Mouse (Mus musculus): ENCODE measurements around the gene Acap2. TPM values are rescaled to one million over a fixed set of nuclear protein-coding genes. Genes with fewer than 3 reads are reported as not detected.

Acap2 gene
- polyA plus RNA-seq, 1 experiment, result 6.2 TPM

DNA sequence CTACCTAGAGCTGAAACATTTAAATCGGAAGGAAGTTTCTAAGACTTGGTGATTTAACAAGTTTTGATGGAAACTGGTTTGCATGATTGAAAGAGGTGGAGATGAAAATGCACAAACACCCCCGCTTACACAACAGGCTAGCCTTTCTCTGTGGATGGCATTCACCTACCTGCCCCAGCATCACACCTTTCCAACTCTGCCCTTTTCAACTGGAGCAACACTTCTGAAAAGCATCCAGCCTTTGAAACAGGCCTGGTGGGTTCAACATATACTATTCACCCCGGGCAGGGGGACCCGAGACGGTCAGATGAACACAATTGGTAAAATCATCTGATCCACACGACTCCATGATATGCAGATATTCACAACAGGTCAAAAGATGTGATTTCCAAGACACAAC is 119.2 kb downstream of the Acap2 start:
- peaks cover 2% of the 10 kb centered on the region for H3K79me3 ChIP-seq (ENCODE audit: low read depth)
- H3K27me3 ChIP-seq (ENCODE audit: control insufficient read depth, insufficient read depth, insufficient read length), result no peaks in the 10 kb centered on the region
- no peak overlapping the region for H3K4me3 ChIP-seq (ENCODE audit: insufficient read depth, poor library complexity, severe bottlenecking)
- H3K79me2 ChIP-seq (ENCODE audit: control insufficient read depth, insufficient read depth), result peaks cover 13% of the 10 kb centered on the region
- TF ChIP-seq FOSL1 (IDR thresholded peaks at IDR 0.05; ENCODE audit: insufficient read depth, low read length, poor library complexity, severe bottlenecking), result no peak
- TF ChIP-seq CEBPB (IDR thresholded peaks at IDR 0.05; ENCODE audit: low read depth), result no peak
- TF ChIP-seq USF1 (IDR thresholded peaks at IDR 0.05; ENCODE audit: low read depth), result no peak
- no peak for TF ChIP-seq MYOD1 (IDR thresholded peaks at IDR 0.05; ENCODE audit: control insufficient read depth, insufficient read length, low read depth)
- TF ChIP-seq CTCF (IDR thresholded peaks at IDR 0.05; ENCODE audit: control insufficient read depth, insufficient read depth, insufficient read length), result no peak
- TF ChIP-seq MYOG (IDR thresholded peaks at IDR 0.05; ENCODE audit: control insufficient read depth, extremely low read depth, insufficient read length), result no peak
- no peak for TF ChIP-seq MAX (IDR thresholded peaks at IDR 0.05)
- H3K36me3 ChIP-seq (ENCODE audit: control insufficient read depth, insufficient read depth), result no peaks in the 10 kb centered on the region
- no peak overlapping the region for H3ac ChIP-seq (ENCODE audit: control insufficient read depth, insufficient read length, low read depth)

DNA sequence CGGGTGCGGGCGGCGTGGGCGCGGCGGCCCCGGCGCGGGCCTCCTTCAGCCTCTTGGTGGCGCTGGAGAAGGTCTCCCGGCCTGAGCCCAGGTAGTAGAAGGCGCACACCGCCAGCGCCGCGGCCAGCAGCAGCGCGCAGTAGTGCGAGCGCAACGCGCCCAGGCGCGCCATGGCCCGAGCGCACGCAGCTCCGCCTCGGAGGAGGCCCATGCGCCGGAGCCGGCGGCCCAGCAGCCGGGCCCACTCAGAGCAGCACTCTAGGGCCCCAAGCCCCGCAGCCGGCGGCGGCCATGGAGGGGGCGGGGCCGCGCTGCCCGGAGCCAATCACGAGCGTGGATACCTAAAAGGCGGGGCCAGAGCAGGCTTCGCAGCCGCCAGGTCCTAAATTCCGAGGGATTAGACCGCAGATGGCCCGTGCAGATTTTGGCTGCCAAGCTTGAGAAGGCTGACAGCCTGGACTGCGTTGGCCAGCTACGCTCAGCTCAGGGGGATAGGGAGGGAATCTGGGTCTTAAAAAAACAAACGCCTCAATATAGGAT is 119.8 kb downstream of the Acap2 start, which contains the start of gene Xxylt1:
TSS of gene Xxylt1 (minus strand) at position 308 of the 540 bp plus-strand sequence.
- TF ChIP-seq MYOD1 (IDR thresholded peaks at IDR 0.05; ENCODE audit: control insufficient read depth, insufficient read length, low read depth) (no peak), CTCF (IDR thresholded peaks at IDR 0.05; ENCODE audit: control insufficient read depth, insufficient read depth, insufficient read length) (peak; percentile 34)
- Histone ChIP-seq H3K27me3 (ENCODE audit: control insufficient read depth, insufficient read depth, insufficient read length) (no peaks in the 10 kb centered on the region), H3ac (ENCODE audit: control insufficient read depth, insufficient read length, low read depth) (peak within 1 kb of the TSS; percentile 72), H3K79me3 (ENCODE audit: low read depth) (peaks cover 2% of the 10 kb centered on the region), H3K4me3 (ENCODE audit: insufficient read depth, poor library complexity, severe bottlenecking) (peak within 1 kb of the TSS; percentile 45), H3K79me2 (ENCODE audit: control insufficient read depth, insufficient read depth) (peaks cover 13% of the 10 kb centered on the region), H3K36me3 (ENCODE audit: control insufficient read depth, insufficient read depth) (no peaks in the 10 kb centered on the region)

DNA sequence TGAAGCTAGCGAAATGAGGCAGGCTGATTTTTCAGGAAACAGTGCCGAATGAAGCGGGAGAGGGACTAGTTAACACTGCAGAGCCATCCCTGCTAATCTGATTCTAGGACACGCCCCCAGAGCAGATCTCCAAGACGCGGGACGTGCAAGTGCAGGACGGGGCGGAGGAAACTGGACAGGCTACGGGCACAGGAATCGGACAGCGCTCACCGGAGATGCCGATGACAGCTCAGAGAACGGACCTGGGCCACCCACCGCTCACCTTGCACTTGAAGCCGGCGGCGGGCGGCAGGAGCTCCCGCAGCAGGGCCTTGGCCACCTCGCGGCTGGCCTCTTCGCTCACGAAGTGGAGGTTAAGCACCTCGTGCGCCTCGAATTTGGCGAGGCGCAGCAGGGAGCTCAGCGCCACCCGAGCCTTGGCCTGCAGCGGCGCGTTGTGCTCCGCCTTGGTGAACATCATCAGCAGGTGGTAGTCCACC is 120.4 kb downstream of the Acap2 start:
- H3ac ChIP-seq (ENCODE audit: control insufficient read depth, insufficient read length, low read depth), result peak overlapping the region; percentile 72
- no peaks in the 10 kb centered on the region for H3K27me3 ChIP-seq (ENCODE audit: control insufficient read depth, insufficient read depth, insufficient read length)
- H3K4me3 ChIP-seq (ENCODE audit: insufficient read depth, poor library complexity, severe bottlenecking), result peak overlapping the region; percentile 45
- no peaks in the 10 kb centered on the region for H3K36me3 ChIP-seq (ENCODE audit: control insufficient read depth, insufficient read depth)
- H3K79me3 ChIP-seq (ENCODE audit: low read depth), result peaks cover 2% of the 10 kb centered on the region
- H3K79me2 ChIP-seq (ENCODE audit: control insufficient read depth, insufficient read depth), result peaks cover 13% of the 10 kb centered on the region
- TF ChIP-seq MAX (IDR thresholded peaks at IDR 0.05) (no peak), CEBPB (IDR thresholded peaks at IDR 0.05; ENCODE audit: low read depth) (no peak), CTCF (IDR thresholded peaks at IDR 0.05; ENCODE audit: control insufficient read depth, insufficient read depth, insufficient read length) (no peak), MYOD1 (IDR thresholded peaks at IDR 0.05; ENCODE audit: control insufficient read depth, insufficient read length, low read depth) (no peak), FOSL1 (IDR thresholded peaks at IDR 0.05; ENCODE audit: insufficient read depth, low read length, poor library complexity, severe bottlenecking) (no peak), USF1 (IDR thresholded peaks at IDR 0.05; ENCODE audit: low read depth) (no peak), MYOG (IDR thresholded peaks at IDR 0.05; ENCODE audit: control insufficient read depth, extremely low read depth, insufficient read length) (no peak)

DNA sequence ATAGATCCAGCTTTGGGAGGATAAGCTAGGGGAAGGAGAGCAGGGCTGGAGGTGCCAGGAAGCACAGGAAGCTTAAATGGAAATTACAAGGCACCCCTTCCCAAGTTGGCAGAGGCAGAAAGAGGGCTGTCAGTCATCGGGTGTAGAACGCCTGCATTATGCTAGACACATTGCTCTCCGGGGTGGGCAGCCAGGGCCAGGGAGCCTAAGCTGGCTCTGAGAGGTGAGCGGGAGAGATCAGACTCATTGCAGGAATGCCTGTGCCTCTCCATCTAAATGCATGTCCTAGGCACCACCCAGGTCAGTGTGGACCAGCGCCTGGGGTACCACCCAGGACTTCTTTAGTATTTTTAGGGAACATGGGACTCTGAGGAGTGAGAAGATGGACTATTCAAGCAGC is 123.6 kb downstream of the Acap2 start:
- H3K79me2 ChIP-seq (ENCODE audit: control insufficient read depth, insufficient read depth), result peaks cover 13% of the 10 kb centered on the region
- peaks cover 2% of the 10 kb centered on the region for H3K79me3 ChIP-seq (ENCODE audit: low read depth)
- H3K27me3 ChIP-seq (ENCODE audit: control insufficient read depth, insufficient read depth, insufficient read length), result no peaks in the 10 kb centered on the region
- no peak overlapping the region for H3K4me3 ChIP-seq (ENCODE audit: insufficient read depth, poor library complexity, severe bottlenecking)
- no peak overlapping the region for H3ac ChIP-seq (ENCODE audit: control insufficient read depth, insufficient read length, low read depth)
- TF ChIP-seq USF1 (IDR thresholded peaks at IDR 0.05; ENCODE audit: low read depth) (no peak), MAX (IDR thresholded peaks at IDR 0.05) (no peak), MYOD1 (IDR thresholded peaks at IDR 0.05; ENCODE audit: control insufficient read depth, insufficient read length, low read depth) (no peak), CTCF (IDR thresholded peaks at IDR 0.05; ENCODE audit: control insufficient read depth, insufficient read depth, insufficient read length) (no peak), FOSL1 (IDR thresholded peaks at IDR 0.05; ENCODE audit: insufficient read depth, low read length, poor library complexity, severe bottlenecking) (no peak), MYOG (IDR thresholded peaks at IDR 0.05; ENCODE audit: control insufficient read depth, extremely low read depth, insufficient read length) (no peak), CEBPB (IDR thresholded peaks at IDR 0.05; ENCODE audit: low read depth) (no peak)
- H3K36me3 ChIP-seq (ENCODE audit: control insufficient read depth, insufficient read depth), result no peaks in the 10 kb centered on the region

DNA sequence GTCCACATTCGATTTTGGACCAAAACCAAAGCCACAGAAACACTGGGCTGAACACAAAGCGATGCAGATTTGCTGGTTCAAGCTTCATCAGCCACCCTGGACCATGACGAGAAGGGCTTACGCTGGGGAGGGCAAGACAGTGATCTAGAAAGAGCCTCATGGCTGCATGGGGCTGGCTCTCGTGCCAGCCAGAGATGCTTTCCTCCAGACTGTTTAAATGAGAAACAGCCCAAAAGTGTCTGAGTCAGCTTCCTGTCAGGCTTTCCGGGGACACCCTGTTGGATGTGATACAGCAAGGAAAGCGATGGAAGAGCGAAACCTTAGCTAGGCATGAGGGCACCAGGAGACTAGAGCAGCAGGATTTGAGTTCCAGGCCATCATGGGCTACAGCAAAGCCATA is 124.6 kb downstream of the Acap2 start:
- peaks cover 2% of the 10 kb centered on the region for H3K79me3 ChIP-seq (ENCODE audit: low read depth)
- H3K36me3 ChIP-seq (ENCODE audit: control insufficient read depth, insufficient read depth), result no peaks in the 10 kb centered on the region
- no peaks in the 10 kb centered on the region for H3K27me3 ChIP-seq (ENCODE audit: control insufficient read depth, insufficient read depth, insufficient read length)
- no peak overlapping the region for H3K4me3 ChIP-seq (ENCODE audit: insufficient read depth, poor library complexity, severe bottlenecking)
- TF ChIP-seq CEBPB (IDR thresholded peaks at IDR 0.05; ENCODE audit: low read depth) (no peak), MYOG (IDR thresholded peaks at IDR 0.05; ENCODE audit: control insufficient read depth, extremely low read depth, insufficient read length) (no peak), MAX (IDR thresholded peaks at IDR 0.05) (no peak), CTCF (IDR thresholded peaks at IDR 0.05; ENCODE audit: control insufficient read depth, insufficient read depth, insufficient read length) (no peak), FOSL1 (IDR thresholded peaks at IDR 0.05; ENCODE audit: insufficient read depth, low read length, poor library complexity, severe bottlenecking) (no peak), MYOD1 (IDR thresholded peaks at IDR 0.05; ENCODE audit: control insufficient read depth, insufficient read length, low read depth) (no peak), USF1 (IDR thresholded peaks at IDR 0.05; ENCODE audit: low read depth) (no peak)
- H3K79me2 ChIP-seq (ENCODE audit: control insufficient read depth, insufficient read depth), result peaks cover 13% of the 10 kb centered on the region
- no peak overlapping the region for H3ac ChIP-seq (ENCODE audit: control insufficient read depth, insufficient read length, low read depth)

Data from C2C12 (cell line).